Mouse (Mus musculus) MEL (cell line): ENCODE results near the gene Fance.

Source experiments
- EP300 ChIP-seq, 2 experiments: IDR thresholded peaks; 2 replicates each; pipeline ENCODE4 v1.6.1; 2011; ENCODE audit warnings: improper control_type of control experiment in 2 of 2, low read length in 2 of 2, low read depth in 1 of 2, mild to moderate bottlenecking in 1 of 2
- MAX ChIP-seq: IDR thresholded peaks from 2 replicates; pipeline ENCODE4 v1.6.1; 2011; ENCODE audit warnings: low read length, improper control_type of control experiment

GRCm38 (mm10) chr17:28291346-28291745 is 22.0 kb upstream of the Fance start:
- TF ChIP-seq MAX: peak; percentile 49
- TF ChIP-seq EP300 (IDR thresholded peaks at IDR 0.05; ENCODE audit: low read depth in 1 of 2, low read length in 2 of 2): peak; percentile 37 to 50; a peak in 2 of 4 replicates
